Mouse (Mus musculus): ENCODE measurements around the gene Gm49393.
"Not testable (repeated sequence)": the region's sequence is repeated elsewhere in the genome, so short reads cannot be mapped to it uniquely, and the experiment has no call there.

DNA sequence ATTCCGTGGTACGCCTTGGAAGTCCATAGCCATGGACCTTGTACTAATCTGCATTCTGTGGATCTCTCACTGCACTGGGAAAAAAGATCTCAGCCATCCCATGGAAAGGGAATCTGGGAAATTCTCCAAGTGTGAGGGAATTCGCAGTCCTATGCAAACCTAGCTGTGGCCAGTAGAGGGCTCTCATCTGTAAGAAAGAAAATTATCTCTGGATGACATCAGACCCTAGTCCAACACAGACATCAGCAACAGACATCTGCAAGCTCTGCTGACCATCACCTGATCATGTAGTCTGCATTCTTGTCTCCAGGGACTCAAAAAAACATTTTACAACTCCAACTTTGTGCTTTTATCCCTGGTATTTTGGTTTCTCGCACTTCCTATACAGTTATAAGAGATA is 36.9 kb upstream of the Gm49393 start:
- not testable (repeated sequence) for TF ChIP-seq POLR2A (IDR thresholded peaks at IDR 0.05; ENCODE audit: insufficient read length, low read depth); CEBPB (IDR thresholded peaks at IDR 0.05; ENCODE audit: insufficient read depth, poor library complexity, severe bottlenecking)
